19 mouse cellular contexts compared by ENCODE assay signal in genomic region chr7:98493901-98494480, GRCm38 (mm10). TPM values are rescaled to one million over a fixed set of nuclear protein-coding genes. Genes with fewer than 3 reads are reported as not detected.
DNase-seq lines count a peak whose midpoint lies in the region; ATAC-seq lines count a peak whose summit lies in the region.
"Had no signal": no experiment of that assay in that cellular context is flagged by ENCODE, and none has a peak within 500 bp of the region (broad histone marks: within the 10 kb centered on the region; RNA-seq: fewer than 3 reads in every experiment).

No protein-coding gene starts in this region.

- H3K9me3 ChIP-seq in heart, embryonic 12.5 days (replicated peaks) = no peaks in the 10 kb centered on the region
- no peaks in the 10 kb centered on the region for H3K9me3 ChIP-seq in lung, embryonic 15.5 days
- H3K9me3 ChIP-seq in megakaryocyte, embryonic 14.5 days = no peaks in the 10 kb centered on the region
- H3K9me3 ChIP-seq: forebrain, embryonic 15.5 days; G1E; limb, embryonic 12.5 days; neural tube, embryonic 12.5 days; stomach, embryonic 15.5 days had no signal

- intact Hi-C loops in heart, postnatal 36 days (cut with DNase I) = no loop called here

- 57% methylated on average over 18 of the region's 18 CpGs for whole genome bisulfite sequencing in heart, embryonic 12.5 days
- WGBS in lung, embryonic 15.5 days = 53% methylated on average over 18 of the region's 18 CpGs

- ATAC-seq in heart, embryonic 12.5 days (ENCODE audit: insufficient number of reproducible peaks, low FRiP score) = 0 out of 2 replicates have a peak, but pooled peaks have one; percentile 7
- no peak for ATAC-seq in lung, embryonic 15.5 days (ENCODE audit: borderline replicate concordance, extremely low read depth, low FRiP score, low TSS enrichment)
- 0 out of 2 replicates have a peak, but pooled peaks have one; percentile 33 for ATAC-seq in common myeloid progenitor, adult 5-6 weeks (replicated peaks; ENCODE audit: low read depth, poor library complexity, severe bottlenecking)
- ATAC-seq: forebrain, embryonic 15.5 days had no signal

- no peak for DNase-seq in heart, postnatal 36 days
- DNase-seq in lung, postnatal 25 days (ENCODE audit: low spot score) = no peak
- no peak for DNase-seq in spleen, postnatal 4 days (ENCODE audit: low spot score in 2 of 2)
- no peak for DNase-seq in adrenal gland, adult 18-20 months (ENCODE audit: low spot score in 2 of 2)
- DNase-seq: cerebellum, postnatal 10 days; spleen, adult 18-20 months had no signal

- H3K27ac ChIP-seq in heart, embryonic 12.5 days (ENCODE audit: poor library complexity, severe bottlenecking) = no peak overlapping the region
- H3K27ac ChIP-seq in lung, embryonic 15.5 days = 0 out of 2 replicates have a peak overlapping the region, but pooled peaks have one; percentile 4
- H3K27ac ChIP-seq: forebrain, embryonic 15.5 days; limb, embryonic 12.5 days; neural tube, embryonic 12.5 days; stomach, embryonic 15.5 days had no signal

- peaks cover 4% of the 10 kb centered on the region; the same call in 1 of the 2 replicates for H3K27me3 ChIP-seq in heart, embryonic 12.5 days (replicated peaks)
- H3K27me3 ChIP-seq in lung, embryonic 15.5 days = 0 out of 2 replicates have a peak, but pooled peaks cover under 1% of the 10 kb centered on the region
- peaks cover 35% of the 10 kb centered on the region for H3K27me3 ChIP-seq in megakaryocyte, embryonic 14.5 days (replicated peaks)
- H3K27me3 ChIP-seq: stomach, embryonic 15.5 days had no signal

- H3K9ac ChIP-seq in heart, embryonic 12.5 days = no peak overlapping the region
- H3K9ac ChIP-seq in lung, embryonic 15.5 days = no peak overlapping the region
- H3K9ac ChIP-seq: forebrain, embryonic 15.5 days; limb, embryonic 12.5 days; neural tube, embryonic 12.5 days; stomach, embryonic 15.5 days had no signal

- no peak overlapping the region for H3K4me2 ChIP-seq in heart, embryonic 12.5 days
- no peak overlapping the region for H3K4me2 ChIP-seq in lung, embryonic 15.5 days
- H3K4me2 ChIP-seq: forebrain, embryonic 15.5 days; limb, embryonic 12.5 days; neural tube, embryonic 12.5 days; stomach, embryonic 15.5 days had no signal

- H3K4me1 ChIP-seq in heart, embryonic 12.5 days (replicated peaks) = peaks cover 48% of the 10 kb centered on the region
- peaks cover 26% of the 10 kb centered on the region for H3K4me1 ChIP-seq in lung, embryonic 15.5 days
- H3K4me1 ChIP-seq in megakaryocyte, embryonic 14.5 days = peaks cover 96% of the 10 kb centered on the region

- no peak overlapping the region for H3K4me3 ChIP-seq in heart, embryonic 12.5 days
- H3K4me3 ChIP-seq in lung, embryonic 15.5 days = no peak overlapping the region
- H3K4me3 ChIP-seq in megakaryocyte, embryonic 14.5 days (replicated peaks) = peak overlapping the region; percentile 95
- H3K4me3 ChIP-seq: forebrain, embryonic 15.5 days; limb, embryonic 12.5 days; neural tube, embryonic 12.5 days; stomach, embryonic 15.5 days had no signal

- peaks cover 7% of the 10 kb centered on the region; the same call in 1 of the 2 replicates for H3K36me3 ChIP-seq in heart, embryonic 12.5 days
- H3K36me3 ChIP-seq in lung, embryonic 15.5 days = no peaks in the 10 kb centered on the region
- H3K36me3 ChIP-seq in megakaryocyte, embryonic 14.5 days (replicated peaks; ENCODE audit: low read length) = peaks cover 83% of the 10 kb centered on the region
- H3K36me3 ChIP-seq: forebrain, embryonic 15.5 days; G1E; limb, embryonic 12.5 days; neural tube, embryonic 12.5 days; stomach, embryonic 15.5 days had no signal

RNA-seq across cellular contexts. Expression of gene Lrrc32, which starts 4.9 kb away (rescaled TPM):
- polyA plus RNA-seq in heart, embryonic 12.5 days (2016; fragmentation: Nextera tagmentation; extraction: Ambion mirVana) = 7.5 TPM in 2 replicates
- total RNA-seq in heart, postnatal 36 days (2021) = 10 to 100 TPM; 14.6 to 15.8 TPM
- 4.8 and 5.5 TPM in 2 replicates for polyA plus RNA-seq in lung, embryonic 15.5 days (2015; fragmentation: Nextera tagmentation; extraction: Ambion mirVana)
- not detected in 2 replicates for total RNA-seq in common myeloid progenitor, adult 5-6 weeks (2017)
- polyA plus RNA-seq in megakaryocyte, embryonic 14.5 days (2012; ENCODE audit: insufficient read depth, low replicate concordance) = 28.6 and 53.0 TPM in 2 replicates
- 10 to 100 TPM; 12.7 to 28.1 TPM for total RNA-seq in adrenal gland, adult 18-20 months (2021)
- total RNA-seq: monocyte, adult 5-6 weeks had no signal
- polyA plus RNA-seq: G1E had no signal

RNA-seq across cellular contexts. Expression of gene Gucy2d, which starts 53.8 kb away (rescaled TPM):
- polyA plus RNA-seq in heart, embryonic 12.5 days (2016; fragmentation: Nextera tagmentation; extraction: Ambion mirVana) = not detected in 2 replicates
- under 1 TPM in 1 of 2 experiments, not detected in 1; 0.25 TPM for total RNA-seq in heart, postnatal 36 days (2021)
- polyA plus RNA-seq in lung, embryonic 15.5 days (2015; fragmentation: Nextera tagmentation; extraction: Ambion mirVana) = not detected in 2 replicates
- total RNA-seq in common myeloid progenitor, adult 5-6 weeks (2017) = not detected in 2 replicates
- not detected in 2 replicates for polyA plus RNA-seq in megakaryocyte, embryonic 14.5 days (2012; ENCODE audit: insufficient read depth, low replicate concordance)
- total RNA-seq in adrenal gland, adult 18-20 months (2021) = not detected
- total RNA-seq: left cerebral cortex, adult 18-20 months; monocyte, adult 5-6 weeks had no signal
- polyA plus RNA-seq: forebrain, embryonic 15.5 days; G1E; gonadal fat pad, adult 2 months; kidney, embryonic 14.5 days; neural tube, embryonic 12.5 days had no signal

Comparison
In these comparisons a context has a peak if more than half of its experiments do, and no peak if none do; other contexts are left out.
1. RNA of gene Lrrc32, which starts 4.9 kb away (total RNA-seq): 12.7 to 28.1 TPM in adrenal gland, adult 18-20 months and 14.6 to 15.8 TPM in heart, postnatal 36 days; not detected in common myeloid progenitor, adult 5-6 weeks; every median in the first group is over 10 times any median in the second.